Mouse (Mus musculus) CH12.LX (cell line): ENCODE results near the gene Rpp38. TPM values are rescaled to one million over a fixed set of nuclear protein-coding genes. Genes with fewer than 3 reads are reported as not detected.
A peak's percentile ranks its signal among the peaks of the same experiment; 100 is the strongest.

Source experiments
- DNase-seq: peaks from one replicate; pipeline ENCODE4 v3.0.0-alpha.2; 2013; ENCODE audit errors: extremely low read depth
- H3K27ac ChIP-seq: 2 replicates; pipeline ENCODE4 v1.5.1; 2012; ENCODE audit warnings: low read depth, mild to moderate bottlenecking, control low read depth, moderate library complexity; ENCODE audit not compliant: insufficient read depth
- H3K27me3 ChIP-seq: replicated peaks from 2 replicates; pipeline ENCODE3; 2012; ENCODE audit warnings: inconsistent platforms
- H3K36me3 ChIP-seq, 2 experiments: replicated peaks in 1 of 2; 2 replicates each; pipeline versions ENCODE3 to v1.6.1; 2012; ENCODE audit warnings: inconsistent platforms in 1 of 2, low read length in 1 of 2, mild to moderate bottlenecking in 1 of 2, mixed read lengths in 1 of 2, moderate library complexity in 1 of 2; ENCODE audit not compliant: control insufficient read depth in 1 of 2, insufficient read depth in 1 of 2
- H3K4me1 ChIP-seq, 2 experiments: 2 replicates each; pipeline ENCODE4 v1.6.1; 2012; ENCODE audit warnings: inconsistent platforms in 1 of 2, moderate library complexity in 1 of 2; ENCODE audit not compliant: insufficient read depth in 2 of 2, control insufficient read depth in 1 of 2
- H3K4me2 ChIP-seq: 2 replicates; pipeline ENCODE4 v1.6.1; 2012; ENCODE audit warnings: low read depth, mild to moderate bottlenecking, control low read depth; ENCODE audit not compliant: poor library complexity, insufficient read depth, severe bottlenecking
- H3K4me3 ChIP-seq, 3 experiments: fragments of 150-350 bp in 1 of 3; sonication (generic) in 1 of 3; replicated peaks in 1 of 3; 2 replicates each; pipeline versions ENCODE3 to v1.5.1; 2011 to 2012; ENCODE audit warnings: low read depth in 2 of 3, low read length in 2 of 3, mild to moderate bottlenecking in 2 of 3, moderate library complexity in 2 of 3, control low read depth in 1 of 3, improper control_type of control experiment in 1 of 3, inconsistent platforms in 1 of 3, mixed read lengths in 1 of 3; ENCODE audit not compliant: poor library complexity in 1 of 3
- H3K79me2 ChIP-seq: replicated peaks from 2 replicates; pipeline ENCODE4 v1.6.1; 2012; ENCODE audit warnings: mild to moderate bottlenecking, moderate library complexity; ENCODE audit not compliant: control insufficient read depth, poor library complexity, insufficient read depth, severe bottlenecking; ENCODE audit errors: extremely low read depth
- H3K9ac ChIP-seq: 2 replicates; pipeline ENCODE4 v1.6.1; 2012; ENCODE audit warnings: low read depth, mild to moderate bottlenecking, control low read depth, moderate library complexity; ENCODE audit not compliant: insufficient read depth
- H3K9me3 ChIP-seq: replicated peaks from 2 replicates; pipeline ENCODE3; 2012; ENCODE audit warnings: low read length, inconsistent platforms, mixed read lengths
- BHLHE40 ChIP-seq: IDR thresholded peaks from 2 replicates; pipeline ENCODE4 v1.6.1; 2011; ENCODE audit warnings: mild to moderate bottlenecking, low read depth, low read length, improper control_type of control experiment
- CHD2 ChIP-seq: IDR thresholded peaks from 2 replicates; pipeline ENCODE4 v1.6.1; 2011; ENCODE audit warnings: low read length, improper control_type of control experiment
- CTCF ChIP-seq, 2 experiments: IDR thresholded peaks in 1 of 2; conservative IDR thresholded peaks in 1 of 2; 2 replicates each; pipeline ENCODE4 v1.5.1; 2011 to 2012; ENCODE audit warnings: low read depth in 2 of 2, low read length in 2 of 2, improper control_type of control experiment in 1 of 2, inconsistent platforms in 1 of 2, mild to moderate bottlenecking in 1 of 2, moderate library complexity in 1 of 2
- ELF1 ChIP-seq: IDR thresholded peaks from 2 replicates; pipeline ENCODE4 v1.6.1; 2014; ENCODE audit warnings: low read depth, mild to moderate bottlenecking, inconsistent platforms, low read length, improper control_type of control experiment
- EP300 ChIP-seq: IDR thresholded peaks from 2 replicates; pipeline ENCODE4 v1.6.1; 2011; ENCODE audit warnings: low read length, improper control_type of control experiment
- GABPA ChIP-seq: IDR thresholded peaks from 2 replicates; pipeline ENCODE4 v1.6.1; 2012; ENCODE audit warnings: low read depth, low read length, improper control_type of control experiment, inconsistent platforms; ENCODE audit not compliant: insufficient replicate concordance
- HCFC1 ChIP-seq: IDR thresholded peaks from 2 replicates; pipeline ENCODE4 v1.6.1; 2012; ENCODE audit warnings: low read depth, mild to moderate bottlenecking, inconsistent platforms, low read length, improper control_type of control experiment
- JUN ChIP-seq: IDR thresholded peaks from 2 replicates; pipeline ENCODE4 v1.6.1; 2011; ENCODE audit warnings: low read depth, mild to moderate bottlenecking, low read length, improper control_type of control experiment, moderate library complexity; ENCODE audit not compliant: insufficient read depth
- KAT2A ChIP-seq: IDR thresholded peaks from 2 replicates; pipeline ENCODE4 v1.6.1; 2012; ENCODE audit warnings: low read length, improper control_type of control experiment, inconsistent platforms; ENCODE audit not compliant: insufficient replicate concordance
- MAFK ChIP-seq: IDR thresholded peaks from 2 replicates; pipeline ENCODE4 v1.6.1; 2011; ENCODE audit warnings: low read length, improper control_type of control experiment; ENCODE audit not compliant: insufficient replicate concordance
- MAX ChIP-seq: IDR thresholded peaks from 2 replicates; pipeline ENCODE4 v1.6.1; 2011; ENCODE audit warnings: low read length, improper control_type of control experiment
- MAZ ChIP-seq: IDR thresholded peaks from 2 replicates; pipeline ENCODE4 v1.6.1; 2012; ENCODE audit warnings: low read depth, mild to moderate bottlenecking, inconsistent platforms, low read length, improper control_type of control experiment, moderate library complexity
- MXI1 ChIP-seq: IDR thresholded peaks from 2 replicates; pipeline ENCODE4 v1.6.1; 2011; ENCODE audit warnings: mild to moderate bottlenecking, low read depth, low read length, improper control_type of control experiment
- MYC ChIP-seq: IDR thresholded peaks from 2 replicates; pipeline ENCODE4 v1.6.1; 2011; ENCODE audit warnings: low read depth, mild to moderate bottlenecking, improper control_type of control experiment, low read length
- NELFE ChIP-seq: IDR thresholded peaks from 2 replicates; pipeline ENCODE4 v1.6.1; 2011; ENCODE audit warnings: low read depth, low read length, improper control_type of control experiment
- PAX5 ChIP-seq: IDR thresholded peaks from 2 replicates; pipeline ENCODE4 v1.6.1; 2012; ENCODE audit warnings: low read length, inconsistent platforms, mixed read lengths
- RAD21 ChIP-seq: IDR thresholded peaks from 2 replicates; pipeline ENCODE4 v1.6.1; 2011; ENCODE audit warnings: low read depth, mild to moderate bottlenecking, low read length, improper control_type of control experiment, moderate library complexity
- RCOR1 ChIP-seq: conservative IDR thresholded peaks from 2 replicates; pipeline ENCODE4 v1.6.1; 2012; ENCODE audit warnings: low read depth, mild to moderate bottlenecking, inconsistent platforms, low read length, improper control_type of control experiment
- SIN3A ChIP-seq: IDR thresholded peaks from 2 replicates; pipeline ENCODE4 v1.6.1; 2012; ENCODE audit warnings: low read length, improper control_type of control experiment, inconsistent platforms
- SMC3 ChIP-seq: IDR thresholded peaks from 2 replicates; pipeline ENCODE4 v1.6.1; 2011; ENCODE audit warnings: low read depth, low read length, improper control_type of control experiment
- TBP ChIP-seq: conservative IDR thresholded peaks from 2 replicates; pipeline ENCODE4 v1.6.1; 2011; ENCODE audit warnings: low read depth, low read length, improper control_type of control experiment
- TCF12 ChIP-seq: IDR thresholded peaks from 2 replicates; pipeline ENCODE4 v1.6.1; 2014; ENCODE audit warnings: low read depth, mild to moderate bottlenecking, inconsistent platforms, low read length, improper control_type of control experiment
- UBTF ChIP-seq: IDR thresholded peaks from 2 replicates; pipeline ENCODE4 v1.6.1; 2012; ENCODE audit warnings: low read depth, mild to moderate bottlenecking, inconsistent platforms, low read length, improper control_type of control experiment, moderate library complexity
- USF1 ChIP-seq: IDR thresholded peaks from 2 replicates; pipeline ENCODE4 v1.6.1; 2014; ENCODE audit warnings: low read depth, mild to moderate bottlenecking, inconsistent platforms, low read length, improper control_type of control experiment
- USF2 ChIP-seq: conservative IDR thresholded peaks from 2 replicates; pipeline ENCODE4 v1.6.1; 2011; ENCODE audit warnings: low read depth, low read length, improper control_type of control experiment
- ZC3H11A ChIP-seq: IDR thresholded peaks from 2 replicates; pipeline ENCODE4 v1.6.1; 2012; ENCODE audit warnings: low read depth, mild to moderate bottlenecking, inconsistent platforms, low read length, improper control_type of control experiment
- ZKSCAN1 ChIP-seq: IDR thresholded peaks from 2 replicates; pipeline ENCODE4 v1.6.1; 2012; ENCODE audit warnings: low read depth, inconsistent platforms, low read length, improper control_type of control experiment, borderline replicate concordance
- ZMIZ1 ChIP-seq: IDR thresholded peaks from 2 replicates; pipeline ENCODE4 v1.6.1; 2012; ENCODE audit warnings: low read depth, mild to moderate bottlenecking, inconsistent platforms, low read length, improper control_type of control experiment
- ZNF384 ChIP-seq: IDR thresholded peaks from 2 replicates; pipeline ENCODE4 v1.6.1; 2012; ENCODE audit warnings: low read depth, low read length, improper control_type of control experiment, inconsistent platforms
- dilution Hi-C: fragments of 300-500 bp; cut with MboI; formaldehyde crosslinking; loops from 2 replicates; pipeline ENCODE4 v1.14.3; 2020; ENCODE audit warnings: low sequenced_read_pairs; ENCODE audit not compliant: extremely low pct_unique_long_range_greater_than_20kb, extremely low pct_ligation_motif_present
- in situ Hi-C: fragments of 300-500 bp; cut with MboI; formaldehyde crosslinking; loops from 3 replicates; pipeline ENCODE4 v1.14.3; 2019; ENCODE audit warnings: low sequenced_read_pairs, low pct_ligation_motif_present, low pct_unique_long_range_greater_than_20kb, mixed read lengths
- polyA plus RNA-seq: library from polyadenylated mRNA; unstranded; fragments of >175 nt; gene quantifications from 2 replicates; pipeline ENCODE4 v1.2.1, GENCODE M21; 2012; ENCODE audit warnings: low read depth; ENCODE audit not compliant: insufficient read length
- total RNA-seq, 2 experiments: library from RNA; depleted of rRNA; stranded (reverse); fragments of 300-350 nt in 1 of 2; fragments of >200 nt in 1 of 2; gene quantifications; 2 replicates each; pipeline ENCODE4 v1.2.3; 2012 to 2014

Gene Rpp38
- total and polyA plus RNA-seq, 3 experiments = 25.4 to 33.7 (median 26.6) TPM

GRCm38 (mm10) chr2:3285181-3285530 is 47.3 kb downstream of the Rpp38 start:
- Histone ChIP-seq H3K9me3 (no peaks in the 10 kb centered on the region), H3K4me2 (peak overlapping the region; percentile 33), H3K9ac (peak overlapping the region; percentile 79), H3K4me1 (peaks cover 0 to 17% of the 10 kb centered on the region in 2 experiments; a peak in 2 of 4 replicates), H3K36me3 (no peaks in the 10 kb centered on the region), H3K79me2 (0 out of 2 replicates have a peak, but pooled peaks cover 4% of the 10 kb centered on the region), H3K27me3 (no peaks in the 10 kb centered on the region), H3K4me3 (peak overlapping the region; percentile 60 to 88 (median 87)), H3K27ac (no peak overlapping the region)
- DNase-seq = no peak
- dilution Hi-C loops = no loop called here
- TF ChIP-seq UBTF (no peak), JUN (no peak), MAZ (no peak), ZKSCAN1 (no peak), HCFC1 (no peak), CHD2 (no peak), USF1 (no peak), EP300 (no peak)
- in situ Hi-C loops = no loop called here

- DNase-seq = peak; percentile 43
- Histone ChIP-seq H3K79me2 (0 out of 2 replicates have a peak, but pooled peaks cover 4% of the 10 kb centered on the region), H3K4me1 (peaks cover 0 to 17% of the 10 kb centered on the region in 2 experiments; a peak in 2 of 4 replicates), H3K27me3 (no peaks in the 10 kb centered on the region), H3K4me3 (peak overlapping the region; percentile 60 to 88 (median 87)), H3K9ac (peak overlapping the region; percentile 79), H3K27ac (no peak overlapping the region), H3K9me3 (no peaks in the 10 kb centered on the region), H3K4me2 (peak overlapping the region; percentile 33), H3K36me3 (no peaks in the 10 kb centered on the region)
- TF ChIP-seq UBTF = no peak
- TF ChIP-seq TBP = no peak
- no peak for TF ChIP-seq RAD21
- TF ChIP-seq BHLHE40 = peak; percentile 69
- no peak for TF ChIP-seq MAX
- no peak for TF ChIP-seq GABPA
- TF ChIP-seq ELF1 = no peak
- no peak for TF ChIP-seq USF2
- 0 out of 2 replicates have a peak, but pooled peaks have one; percentile 13 for TF ChIP-seq TCF12
- TF ChIP-seq NELFE = no peak
- TF ChIP-seq SIN3A = peak; percentile 58; the same call in 1 of the 2 replicates
- TF ChIP-seq PAX5 = no peak
- no peak for TF ChIP-seq MAFK
- 0 out of 2 replicates have a peak, but pooled peaks have one; percentile 8 for TF ChIP-seq CHD2
- peak; percentile 16; the same call in 1 of the 2 replicates for TF ChIP-seq MXI1
- TF ChIP-seq EP300 = no peak
- TF ChIP-seq RCOR1 = no peak
- no peak for TF ChIP-seq KAT2A
- TF ChIP-seq ZKSCAN1 = no peak
- TF ChIP-seq USF1 = no peak
- TF ChIP-seq ZC3H11A = no peak
- no peak for TF ChIP-seq HCFC1
- TF ChIP-seq ZMIZ1 = no peak
- no peak for TF ChIP-seq SMC3
- no peak for TF ChIP-seq ZNF384
- TF ChIP-seq MYC = no peak
- no peak for TF ChIP-seq CTCF (conservative IDR thresholded peaks at IDR 0.05 in 1 of 2, IDR thresholded peaks at IDR 0.05 in 1 of 2; ENCODE audit: low read depth in 2 of 2, low read length in 2 of 2)
- in situ Hi-C loops = no loop called here
- dilution Hi-C loops = no loop called here
Observed at GRCm38 (mm10) chr2:3284473-3285180, 47.8 kb downstream of the Rpp38 start.
